Mouse (Mus musculus): ENCODE measurements at regions not wholly inside any gene's neighbourhood (a gene's known extent, or its start where the extent isn't known, plus 50 kb on each side); places are given as distances from the start of the nearest gene placed in this dataset.
A peak's percentile ranks its signal among the peaks of the same experiment; 100 is the strongest.

- 39% methylated on average over 7 of the region's 7 CpGs for WGBS
- H3K9ac ChIP-seq (replicated peaks), result no peak overlapping the region
- H3K27me3 ChIP-seq (replicated peaks), result no peaks in the 10 kb centered on the region
- H3K4me2 ChIP-seq, result no peak overlapping the region
- H3K36me3 ChIP-seq, result no peaks in the 10 kb centered on the region
- H3K4me1 ChIP-seq, result 0 out of 2 replicates have a peak, but pooled peaks cover 3% of the 10 kb centered on the region
- no peaks in the 10 kb centered on the region for H3K9me3 ChIP-seq (replicated peaks)
- H3K4me3 ChIP-seq (replicated peaks), result no peak overlapping the region
- ATAC-seq (ENCODE audit: low FRiP score), result peak; percentile 35; the same call in 1 of the 2 replicates
- H3K27ac ChIP-seq (replicated peaks), result 0 out of 2 replicates have a peak overlapping the region, but pooled peaks have one; percentile 38
These were observed 493.4 kb upstream of the Nr5a2 start for GRCm38 (mm10) chr1:137453446-137454208.

GRCm38 (mm10) chr1:137452749-137453148, 492.5 kb upstream of the Nr5a2 start:
- WGBS, result 82% methylated on average over 1 of the region's 1 CpGs
- Histone ChIP-seq H3K36me3 (no peaks in the 10 kb centered on the region), H3K4me2 (no peak overlapping the region), H3K9ac (replicated peaks) (no peak overlapping the region), H3K27me3 (replicated peaks) (no peaks in the 10 kb centered on the region), H3K4me1 (0 out of 2 replicates have a peak, but pooled peaks cover 3% of the 10 kb centered on the region), H3K27ac (replicated peaks) (no peak overlapping the region), H3K4me3 (replicated peaks) (no peak overlapping the region), H3K9me3 (replicated peaks) (no peaks in the 10 kb centered on the region)
- ATAC-seq (ENCODE audit: low FRiP score), result no peak

- Histone ChIP-seq H3K27ac (replicated peaks) (no peak overlapping the region), H3K36me3 (no peaks in the 10 kb centered on the region), H3K4me2 (no peak overlapping the region), H3K27me3 (replicated peaks) (no peaks in the 10 kb centered on the region), H3K9me3 (replicated peaks) (no peaks in the 10 kb centered on the region), H3K9ac (replicated peaks) (no peak overlapping the region), H3K4me1 (no peaks in the 10 kb centered on the region; the same call in 1 of the 2 replicates), H3K4me3 (replicated peaks) (no peak overlapping the region)
- WGBS, result 41% methylated on average over 3 of the region's 3 CpGs
- no peak for ATAC-seq (ENCODE audit: low FRiP score)
These were observed 486.2 kb upstream of the Nr5a2 start for GRCm38 (mm10) chr1:137446497-137446896.

GRCm38 (mm10) chr1:137428110-137428509, 467.9 kb upstream of the Nr5a2 start:
- Histone ChIP-seq H3K27ac (replicated peaks) (no peak overlapping the region), H3K4me1 (no peaks in the 10 kb centered on the region), H3K36me3 (no peaks in the 10 kb centered on the region), H3K4me3 (replicated peaks) (no peak overlapping the region), H3K9ac (replicated peaks) (no peak overlapping the region), H3K9me3 (replicated peaks) (no peaks in the 10 kb centered on the region), H3K4me2 (no peak overlapping the region), H3K27me3 (replicated peaks) (no peaks in the 10 kb centered on the region)
- ATAC-seq (ENCODE audit: low FRiP score), result no peak
- 93% methylated on average over 1 of the region's 1 CpGs for WGBS

DNA sequence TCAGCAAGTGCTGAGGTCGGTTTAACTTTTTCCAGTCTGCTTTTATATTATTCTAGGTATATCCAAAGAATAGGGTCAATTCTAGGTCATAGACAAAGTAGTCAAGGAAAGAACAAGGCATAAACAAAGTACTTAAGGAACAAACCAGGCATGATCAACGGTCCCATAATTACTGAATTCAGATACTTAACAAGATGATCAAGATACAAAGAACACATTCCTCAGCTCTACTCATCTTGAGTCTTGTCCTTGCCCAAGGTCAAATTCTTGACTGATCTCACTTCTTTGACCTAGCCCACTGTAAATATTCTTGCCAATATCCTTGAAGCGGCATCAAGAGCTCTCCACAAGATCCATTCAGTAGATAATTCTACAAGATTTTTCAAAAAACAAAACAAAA, 458.1 kb upstream of the Nr5a2 start:
- no peaks in the 10 kb centered on the region for H3K4me1 ChIP-seq
- ATAC-seq (ENCODE audit: low FRiP score), result no peak
- no peaks in the 10 kb centered on the region for H3K36me3 ChIP-seq
- no peaks in the 10 kb centered on the region for H3K9me3 ChIP-seq (replicated peaks)
- H3K9ac ChIP-seq (replicated peaks), result no peak overlapping the region
- no peak overlapping the region for H3K4me3 ChIP-seq (replicated peaks)
- no peak overlapping the region for H3K27ac ChIP-seq (replicated peaks)
- no peak overlapping the region for H3K4me2 ChIP-seq
- WGBS, result 88% methylated on average over 3 of the region's 3 CpGs
- no peaks in the 10 kb centered on the region for H3K27me3 ChIP-seq (replicated peaks)

DNA sequence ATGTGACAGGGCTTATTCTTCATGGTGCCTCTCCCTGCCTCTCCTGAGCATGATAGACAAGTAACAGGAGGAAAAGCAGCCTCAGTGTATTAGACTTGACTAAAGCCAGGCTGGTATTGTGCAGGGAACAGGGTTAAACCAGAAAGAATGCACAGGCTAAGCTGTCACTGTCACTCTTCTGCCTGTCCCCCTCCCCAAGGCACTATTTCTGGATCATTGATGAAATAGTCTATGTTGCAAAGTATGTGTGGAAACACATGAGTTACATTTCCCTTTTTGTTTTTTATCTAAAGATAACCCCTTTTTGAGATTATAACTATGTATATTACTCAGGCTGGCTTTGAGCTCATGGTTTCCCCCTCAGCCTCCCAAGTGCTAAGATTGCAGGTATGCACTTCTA, 436.5 kb upstream of the Nr5a2 start:
- H3K27ac ChIP-seq (replicated peaks), result no peak overlapping the region
- H3K36me3 ChIP-seq, result no peaks in the 10 kb centered on the region
- H3K9ac ChIP-seq (replicated peaks), result no peak overlapping the region
- H3K4me1 ChIP-seq, result no peaks in the 10 kb centered on the region
- H3K9me3 ChIP-seq (replicated peaks), result no peaks in the 10 kb centered on the region
- no peak for ATAC-seq (ENCODE audit: low FRiP score)
- H3K4me2 ChIP-seq, result no peak overlapping the region
- no peak overlapping the region for H3K4me3 ChIP-seq (replicated peaks)
- no peaks in the 10 kb centered on the region for H3K27me3 ChIP-seq (replicated peaks)

GRCm38 (mm10) chr1:137387509-137387908, 427.3 kb upstream of the Nr5a2 start:
- 36% methylated on average over 4 of the region's 4 CpGs for WGBS
- Histone ChIP-seq H3K27ac (replicated peaks) (no peak overlapping the region), H3K9me3 (replicated peaks) (no peaks in the 10 kb centered on the region), H3K4me2 (no peak overlapping the region), H3K27me3 (replicated peaks) (no peaks in the 10 kb centered on the region), H3K9ac (replicated peaks) (no peak overlapping the region), H3K36me3 (no peaks in the 10 kb centered on the region), H3K4me1 (no peaks in the 10 kb centered on the region), H3K4me3 (replicated peaks) (no peak overlapping the region)
- no peak for ATAC-seq (ENCODE audit: low FRiP score)

DNA sequence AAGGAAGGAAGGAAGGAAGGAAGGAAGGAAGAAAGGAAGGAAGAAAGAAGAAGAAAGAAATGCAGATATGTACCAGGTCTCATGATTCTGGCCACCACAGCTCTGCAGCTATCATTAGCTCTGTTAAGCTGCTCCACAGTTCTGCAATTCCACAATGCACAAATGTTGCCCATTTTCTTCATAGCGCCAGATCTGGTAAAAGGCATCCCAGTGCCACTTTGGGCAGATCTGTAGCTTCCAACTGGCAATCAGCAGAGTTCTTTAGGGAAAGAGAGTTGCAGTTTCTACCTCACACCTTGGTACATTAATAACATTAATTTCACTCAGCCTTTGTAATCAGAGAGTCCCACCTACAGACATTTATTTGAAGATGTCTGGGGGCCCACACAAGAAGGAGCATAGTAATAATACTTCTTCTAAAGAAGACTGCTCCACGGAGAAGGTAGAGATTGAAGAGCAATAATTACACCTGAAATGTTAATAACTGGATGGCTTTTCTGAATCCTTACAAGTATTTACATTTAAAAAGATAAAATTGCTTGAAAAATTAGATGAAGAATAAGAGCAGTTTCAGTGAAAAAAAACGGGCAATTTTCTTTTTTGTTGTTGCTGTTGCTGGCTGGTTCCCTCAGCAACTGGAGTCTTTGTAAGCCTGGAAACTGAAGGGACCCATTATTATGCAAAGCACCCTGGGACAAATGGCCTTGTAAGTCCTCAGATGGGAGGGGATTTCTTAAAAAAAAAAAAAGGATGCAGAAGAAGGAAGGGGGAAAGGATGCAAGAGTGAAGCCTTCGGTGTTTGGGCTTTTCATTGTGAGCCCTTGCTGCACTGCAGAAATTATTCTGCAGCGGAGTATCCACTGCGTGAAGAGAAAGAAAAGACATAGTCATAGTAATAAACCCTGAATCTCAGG, 418.1 kb upstream of the Nr5a2 start:
- peak; percentile 59 for ATAC-seq (ENCODE audit: low FRiP score)
- no peaks in the 10 kb centered on the region for H3K27me3 ChIP-seq (replicated peaks)
- no peak overlapping the region for H3K27ac ChIP-seq (replicated peaks)
- H3K4me3 ChIP-seq (replicated peaks), result no peak overlapping the region
- H3K9me3 ChIP-seq (replicated peaks), result no peaks in the 10 kb centered on the region
- peak overlapping the region; percentile 26 for H3K4me2 ChIP-seq
- 7% methylated on average over 6 of the region's 6 CpGs for WGBS
- peaks cover 7% of the 10 kb centered on the region; the same call in 1 of the 2 replicates for H3K4me1 ChIP-seq
- no peak overlapping the region for H3K9ac ChIP-seq (replicated peaks)
- no peaks in the 10 kb centered on the region for H3K36me3 ChIP-seq

GRCm38 (mm10) chr1:137376685-137377084, 416.4 kb upstream of the Nr5a2 start:
- Histone ChIP-seq H3K4me1 (peaks cover 7% of the 10 kb centered on the region; the same call in 1 of the 2 replicates), H3K4me3 (replicated peaks) (no peak overlapping the region), H3K27me3 (replicated peaks) (no peaks in the 10 kb centered on the region), H3K4me2 (no peak overlapping the region), H3K27ac (replicated peaks) (no peak overlapping the region), H3K9me3 (replicated peaks) (no peaks in the 10 kb centered on the region), H3K9ac (replicated peaks) (no peak overlapping the region), H3K36me3 (no peaks in the 10 kb centered on the region)
- 42% methylated on average over 10 of the region's 10 CpGs for WGBS
- ATAC-seq (ENCODE audit: low FRiP score), result no peak

GRCm38 (mm10) chr1:137374641-137375040, 414.4 kb upstream of the Nr5a2 start:
- no peaks in the 10 kb centered on the region for H3K27me3 ChIP-seq (replicated peaks)
- H3K27ac ChIP-seq (replicated peaks), result no peak overlapping the region
- peaks cover 7% of the 10 kb centered on the region; the same call in 1 of the 2 replicates for H3K4me1 ChIP-seq
- ATAC-seq (ENCODE audit: low FRiP score), result no peak
- WGBS, result 59% methylated on average over 4 of the region's 4 CpGs
- no peak overlapping the region for H3K4me2 ChIP-seq
- H3K9ac ChIP-seq (replicated peaks), result no peak overlapping the region
- H3K36me3 ChIP-seq, result no peaks in the 10 kb centered on the region
- H3K4me3 ChIP-seq (replicated peaks), result no peak overlapping the region
- H3K9me3 ChIP-seq (replicated peaks), result no peaks in the 10 kb centered on the region

DNA sequence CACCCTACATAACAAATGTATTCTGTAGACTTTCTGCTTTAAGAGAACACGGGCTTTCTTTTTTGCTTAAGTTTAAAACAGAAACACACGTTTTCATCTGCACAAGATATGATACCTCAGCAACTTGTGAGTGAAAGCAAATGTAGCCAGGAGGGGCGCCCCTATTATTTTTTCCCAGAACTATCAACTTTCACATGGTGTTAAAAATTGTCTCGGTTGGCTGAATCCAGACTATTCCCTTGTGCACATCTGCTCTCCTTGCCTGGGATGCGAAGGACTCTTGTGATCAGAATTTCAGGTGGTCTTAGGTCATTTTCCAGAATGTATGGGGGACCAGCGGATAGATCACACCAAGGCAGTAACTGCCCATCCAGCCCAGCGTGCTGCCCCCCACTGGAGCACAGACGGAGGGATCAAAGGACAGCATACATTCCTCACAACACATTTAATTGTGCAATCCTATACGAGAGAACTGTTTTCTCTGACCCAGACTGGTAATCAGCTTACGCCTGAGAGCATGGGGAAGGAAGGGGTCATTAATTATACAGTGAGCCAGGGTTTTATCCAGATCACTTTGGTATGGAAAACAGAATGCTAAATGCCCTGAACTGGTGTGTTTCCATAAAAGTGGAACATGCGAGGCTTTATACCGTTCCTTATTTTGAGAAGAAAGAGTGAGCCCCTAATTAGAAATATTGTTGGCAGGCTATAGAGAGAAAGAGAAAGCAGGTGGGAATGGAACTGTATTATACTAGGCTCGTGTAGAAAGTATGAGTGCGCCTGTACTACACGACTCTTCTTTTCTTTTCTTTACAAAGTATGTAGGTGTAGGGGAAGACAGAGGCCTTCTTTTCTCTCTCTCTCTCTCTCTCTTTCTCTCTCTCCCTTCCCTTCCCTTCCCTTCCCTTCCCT, 413.5 kb upstream of the Nr5a2 start:
- Histone ChIP-seq H3K9me3 (replicated peaks) (no peaks in the 10 kb centered on the region), H3K4me1 (0 out of 2 replicates have a peak, but pooled peaks cover 5% of the 10 kb centered on the region), H3K4me3 (replicated peaks) (no peak overlapping the region), H3K36me3 (no peaks in the 10 kb centered on the region), H3K27me3 (replicated peaks) (no peaks in the 10 kb centered on the region), H3K4me2 (no peak overlapping the region), H3K27ac (replicated peaks) (no peak overlapping the region), H3K9ac (replicated peaks) (no peak overlapping the region)
- WGBS, result 36% methylated on average over 15 of the region's 15 CpGs
- ATAC-seq (ENCODE audit: low FRiP score), result no peak

Data from neural tube, embryonic 15.5 days (tissue).